Mouse (Mus musculus): ENCODE measurements around the gene Btnl1. TPM values are rescaled to one million over a fixed set of nuclear protein-coding genes. Genes with fewer than 3 reads are reported as not detected.
A peak's percentile ranks its signal among the peaks of the same experiment; 100 is the strongest.

Gene Btnl1
- total RNA-seq, 4 experiments from 2014 or later: not detected

- DNase-seq (ENCODE audit: low spot score): no peak
Measured at GRCm38 (mm10) chr17:34384699-34385098, 7.8 kb downstream of the Btnl1 start.

- DNase-seq (ENCODE audit: low spot score): no peak
Measured at GRCm38 (mm10) chr17:34386656-34387055, 9.7 kb downstream of the Btnl1 start.

GRCm38 (mm10) chr17:34388513-34388912 lies 11.6 kb downstream of the Btnl1 start:
- no peak for DNase-seq (ENCODE audit: low spot score)

DNA sequence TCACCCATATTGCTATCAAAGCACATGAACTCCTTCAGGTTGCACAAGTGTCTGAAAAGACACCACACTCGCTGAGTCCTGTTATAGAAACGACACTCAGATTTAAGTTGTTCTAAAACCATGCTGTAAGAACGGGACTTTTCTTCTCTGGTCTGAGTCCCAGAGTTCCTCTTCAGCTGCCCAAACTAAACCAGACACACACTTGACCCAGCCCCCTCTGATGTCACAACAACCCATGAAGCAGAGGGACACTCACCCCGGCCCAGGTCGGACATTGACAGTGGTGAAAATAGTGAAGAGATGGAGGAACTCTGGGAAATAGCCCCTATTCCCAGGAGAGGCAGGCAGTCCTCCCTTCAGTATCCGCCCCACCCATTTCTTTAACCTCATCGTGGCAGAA lies 14.6 kb downstream of the Btnl1 start:
- DNase-seq (ENCODE audit: low spot score): no peak

DNA sequence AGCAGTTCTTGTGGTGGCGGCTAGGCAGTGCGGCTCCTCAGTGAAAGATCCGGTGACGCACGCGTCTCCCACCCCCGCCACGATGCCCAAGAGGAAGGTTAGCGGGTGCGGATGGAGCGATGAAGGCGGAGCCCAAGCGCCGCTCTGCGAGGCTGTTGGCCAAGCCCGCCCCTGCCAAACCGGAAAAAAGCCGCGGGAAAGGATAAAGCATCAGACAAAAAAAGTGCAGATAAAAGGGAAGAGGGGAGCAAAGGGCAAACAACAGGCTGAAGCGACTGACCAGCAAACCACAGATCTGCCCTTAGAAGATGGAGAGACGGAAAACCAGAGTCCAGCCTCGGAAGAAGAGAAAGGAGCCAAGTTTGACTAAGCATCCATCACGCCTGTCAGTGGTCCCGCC lies 15.4 kb downstream of the Btnl1 start:
- peak; percentile 40 for DNase-seq (ENCODE audit: low spot score)

- no peak for DNase-seq (ENCODE audit: low spot score)
Measured at GRCm38 (mm10) chr17:34397357-34397756, 20.4 kb downstream of the Btnl1 start.

DNA sequence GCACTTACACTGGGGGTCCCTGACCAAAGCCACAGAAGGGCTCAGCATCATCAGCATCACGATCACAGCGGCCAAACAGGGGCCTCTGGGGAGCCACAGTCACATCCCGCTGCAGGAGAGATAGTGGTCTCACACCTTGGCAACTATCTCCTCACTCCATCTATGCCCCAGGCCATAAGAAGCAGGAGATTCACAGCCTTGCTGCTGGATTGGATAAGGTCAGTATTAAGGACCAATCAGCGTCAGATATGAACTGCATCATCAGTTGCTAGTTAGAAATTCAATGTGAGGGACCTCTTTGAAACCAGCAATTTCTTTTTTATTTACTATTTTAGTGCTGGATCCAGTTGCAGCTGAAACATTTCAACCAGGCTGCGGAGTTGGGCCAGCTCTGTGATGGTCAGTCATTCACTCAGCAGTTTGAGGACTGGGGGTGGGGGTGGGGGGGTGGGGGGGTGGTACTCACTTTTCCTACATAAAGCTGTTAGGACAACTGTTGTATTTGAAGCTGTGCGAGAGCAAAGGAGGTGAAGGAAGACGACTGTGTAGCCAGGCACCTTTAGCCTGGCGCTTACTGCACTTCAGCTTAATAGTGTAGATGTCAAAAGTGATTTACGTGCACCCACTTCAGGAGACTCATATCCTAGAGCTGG lies 21.3 kb downstream of the Btnl1 start:
- DNase-seq (ENCODE audit: low spot score): peak; percentile 83

GRCm38 (mm10) chr17:34398711-34399393 lies 21.9 kb downstream of the Btnl1 start, which contains the start of gene BC051142:
Gene BC051142, plus strand, starts transcription at chr17:34398820.
- peak; percentile 88 for DNase-seq (ENCODE audit: low spot score)

- no peak for DNase-seq (ENCODE audit: low spot score)
Measured at GRCm38 (mm10) chr17:34399394-34399715, 22.4 kb downstream of the Btnl1 start.

GRCm38 (mm10) chr17:34411117-34411516 lies 34.2 kb downstream of the Btnl1 start:
- peak; percentile 42 for DNase-seq (ENCODE audit: low spot score)

- no peak for DNase-seq (ENCODE audit: low spot score)
Measured at GRCm38 (mm10) chr17:34420014-34420413, 43.1 kb downstream of the Btnl1 start.

- DNase-seq (ENCODE audit: low spot score): no peak
Measured at GRCm38 (mm10) chr17:34427597-34427996, 50.7 kb downstream of the Btnl1 start.

Other genes with a start within 250 kb of the Btnl1 start
- 1 to 10 TPM in 2 of 4 experiments, under 1 TPM in 2; 0.65 to 1.1 (median 0.97) TPM for gene H2-DMb2, start 233.8 kb upstream of the Btnl1 start, total RNA-seq (2022)
- gene H2-DMb1, start 224.1 kb upstream of the Btnl1 start, total RNA-seq (2022): 1 to 10 TPM; 1.8 to 3.0 (median 2.4) TPM
- gene Tap1, start 189.6 kb upstream of the Btnl1 start, total RNA-seq (2022): 1 to 10 TPM; 4.4 to 5.6 (median 4.7) TPM
- gene Psmb9, start 189.4 kb upstream of the Btnl1 start, total RNA-seq (2022): 10 to 100 TPM in 2 of 4 experiments, 1 to 10 TPM in 2; 6.9 to 12.9 (median 8.7) TPM
- gene Psmb8, start 179.4 kb upstream of the Btnl1 start, total RNA-seq (2022): 10 to 100 TPM; 10.7 to 15.1 (median 12.8) TPM
- 10 to 100 TPM; 21.4 to 25.3 (median 24.6) TPM for gene Tap2, start 173.6 kb upstream of the Btnl1 start, total RNA-seq (2022)
- gene H2-Ob, start 138.2 kb upstream of the Btnl1 start, total RNA-seq (2022): 1 to 10 TPM in 1 of 4 experiments, under 1 TPM in 3; 0.41 to 1.5 (median 0.51) TPM
- gene H2-Ab1, start 119.4 kb upstream of the Btnl1 start, total RNA-seq (2022): 10 to 100 TPM; 13.2 to 19.1 (median 15.6) TPM
- 10 to 100 TPM; 15.7 to 28.3 (median 26.7) TPM for gene H2-Aa, start 89.3 kb upstream of the Btnl1 start, total RNA-seq (2022)
- 10 to 100 TPM; 15.1 to 32.1 (median 26.2) TPM for gene H2-Eb1, start 71.3 kb upstream of the Btnl1 start, total RNA-seq (2022)
- gene H2-Eb2, start 51.5 kb upstream of the Btnl1 start, total RNA-seq (2022): not detected
- gene Btnl2, start 22.3 kb upstream of the Btnl1 start, total RNA-seq (2022): under 1 TPM; 0.16 to 0.68 (median 0.49) TPM
- gene BC051142, start 21.7 kb downstream of the Btnl1 start, total RNA-seq (2022): under 1 TPM in 2 of 4 experiments, not detected in 2; 0.34 to 0.79 TPM
- gene Btnl4, start 100.2 kb downstream of the Btnl1 start, total RNA-seq (2022): not detected
- not detected for gene Btnl6, start 140.2 kb downstream of the Btnl1 start, total RNA-seq (2022)
- gene Notch4, start 187.1 kb downstream of the Btnl1 start, total RNA-seq (2022): 10 to 100 TPM; 25.7 to 32.7 (median 28.6) TPM
- gene Gpsm3, start 212.7 kb downstream of the Btnl1 start, total RNA-seq (2022): 1 to 10 TPM; 2.0 to 4.5 (median 3.1) TPM
- gene Pbx2, start 214.1 kb downstream of the Btnl1 start, total RNA-seq (2022): 10 to 100 TPM; 16.0 to 20.6 (median 17.6) TPM
- under 1 TPM in 2 of 4 experiments, not detected in 2; 0.14 to 0.16 TPM for gene Ager, start 220.7 kb downstream of the Btnl1 start, total RNA-seq (2022)
- 10 to 100 TPM; 37.4 to 42.5 (median 39.1) TPM for gene Rnf5, start 226.6 kb downstream of the Btnl1 start, total RNA-seq (2022)
- gene Agpat1, start 227.1 kb downstream of the Btnl1 start, total RNA-seq (2022): 10 to 100 TPM; 66.5 to 78.4 (median 73.4) TPM
- gene Egfl8, start 238.8 kb downstream of the Btnl1 start, total RNA-seq (2022): 1 to 10 TPM in 3 of 4 experiments, under 1 TPM in 1; 0.94 to 1.3 (median 1.0) TPM

Measured in heart, adult 8-10 months (tissue).